Mouse (Mus musculus) heart, embryonic 14.5 days (tissue): ENCODE measurements around the gene Bcam. TPM values are rescaled to one million over a fixed set of nuclear protein-coding genes. Genes with fewer than 3 reads are reported as not detected.
A peak's percentile ranks its signal among the peaks of the same experiment; 100 is the strongest.

ENCODE experiments used
- ATAC-seq: fragments of 200-750 bp; cut with Nextera tagmentation; 2 replicates; pipeline ENCODE4 v1.8.0; 2017; ENCODE audit warnings: low read depth, moderate TSS enrichment; ENCODE audit not compliant: insufficient number of reproducible peaks, insufficient read depth, low FRiP score
- H3K27ac ChIP-seq, 2 experiments: fragments of 200-500 bp in 1 of 2; fragments of 300-500 bp in 1 of 2; sonication (generic) in 1 of 2; replicated peaks in 1 of 2; 2 replicates each; pipeline ENCODE4 v1.5.1; 2012 to 2014; ENCODE audit warnings: low read depth in 2 of 2, low read length in 2 of 2, control low read depth in 1 of 2, mild to moderate bottlenecking in 1 of 2, mixed read lengths in 1 of 2; ENCODE audit not compliant: control insufficient read depth in 1 of 2, insufficient read depth in 1 of 2
- H3K27me3 ChIP-seq: fragments of 300-500 bp; sonication (generic); 2 replicates; pipeline ENCODE4 v1.6.1; 2014; ENCODE audit warnings: mild to moderate bottlenecking, low read length, control low read depth; ENCODE audit not compliant: control insufficient read depth, insufficient read depth
- H3K36me3 ChIP-seq: fragments of 300-500 bp; sonication (generic); 2 replicates; pipeline ENCODE4 v1.6.1; 2014; ENCODE audit warnings: mild to moderate bottlenecking, control low read depth, low read length, mixed read lengths; ENCODE audit not compliant: control insufficient read depth, insufficient read depth
- H3K4me1 ChIP-seq, 2 experiments: fragments of 200-500 bp in 1 of 2; fragments of 300-500 bp in 1 of 2; sonication (generic) in 1 of 2; 2 replicates each; pipeline ENCODE4 v1.6.1; 2012 to 2014; ENCODE audit warnings: low read length in 2 of 2, control low read depth in 1 of 2, mixed read lengths in 1 of 2; ENCODE audit not compliant: control insufficient read depth in 2 of 2, insufficient read depth in 2 of 2
- H3K4me2 ChIP-seq: fragments of 300-500 bp; sonication (generic); 2 replicates; pipeline ENCODE4 v1.6.1; 2014; ENCODE audit warnings: mild to moderate bottlenecking, low read length
- H3K4me3 ChIP-seq, 2 experiments: fragments of 200-500 bp in 1 of 2; fragments of 300-500 bp in 1 of 2; sonication (generic) in 1 of 2; 2 replicates each; pipeline ENCODE4 v1.5.1; 2012 to 2014; ENCODE audit warnings: low read length in 2 of 2, mild to moderate bottlenecking in 2 of 2, control low read depth in 1 of 2, low read depth in 1 of 2, moderate library complexity in 1 of 2; ENCODE audit not compliant: control insufficient read depth in 1 of 2, insufficient read depth in 1 of 2
- H3K9ac ChIP-seq: fragments of 300-500 bp; sonication (generic); 2 replicates; pipeline ENCODE4 v1.6.1; 2014; ENCODE audit warnings: mild to moderate bottlenecking, low read length
- H3K9me3 ChIP-seq: fragments of 300-500 bp; sonication (generic); 2 replicates; pipeline ENCODE4 v1.6.1; 2016; ENCODE audit warnings: low read length, control low read depth; ENCODE audit not compliant: control insufficient read depth
- WGBS: fragments of 180-500 bp; shearing (Covaris S2); extraction: QIAGEN DNeasy Blood & Tissue Kit; methylation state at CpG from one replicate; pipeline ENCODE4 v1.1.7; 2014; 5-methylcytosine and 5-hydroxymethylcytosine counted together
- polyA plus RNA-seq: library from polyadenylated mRNA; unstranded; fragments of >200 nt; fragmentation: Nextera tagmentation; extraction: Ambion mirVana; gene quantifications from 2 replicates; pipeline ENCODE4 v1.2.1, GENCODE M21; 2014

Gene Bcam
- polyA plus RNA-seq, 1 experiment from 2014 or later, result 321 TPM

- Histone ChIP-seq H3K9ac (peak overlapping the region; percentile 64), H3K36me3 (peaks cover 33% of the 10 kb centered on the region), H3K4me1 (peaks cover 43 to 53% of the 10 kb centered on the region in 2 experiments), H3K4me2 (peak overlapping the region; percentile 47), H3K9me3 (no peaks in the 10 kb centered on the region), H3K4me3 (no peak overlapping the region), H3K27ac (peak overlapping the region; percentile 80 to 87), H3K27me3 (no peaks in the 10 kb centered on the region)
- peak; percentile 36 for ATAC-seq
- WGBS, result 27% methylated on average over 14 of the region's 14 CpGs
These were observed 26.0 kb downstream of the Bcam start for GRCm38 (mm10) chr7:19744590-19745385.

GRCm38 (mm10) chr7:19743791-19744190, 27.0 kb downstream of the Bcam start:
- peak overlapping the region in 1 of 2 experiments; percentile 87; a peak in 2 of 4 replicates for H3K27ac ChIP-seq
- H3K27me3 ChIP-seq, result no peaks in the 10 kb centered on the region
- no peak overlapping the region for H3K4me2 ChIP-seq
- peaks cover 43 to 53% of the 10 kb centered on the region in 2 experiments for H3K4me1 ChIP-seq
- 87% methylated on average over 6 of the region's 6 CpGs for WGBS
- H3K36me3 ChIP-seq, result peaks cover 33% of the 10 kb centered on the region
- no peak overlapping the region for H3K4me3 ChIP-seq
- no peak for ATAC-seq
- H3K9ac ChIP-seq, result no peak overlapping the region
- no peaks in the 10 kb centered on the region for H3K9me3 ChIP-seq

GRCm38 (mm10) chr7:19742468-19742867, 28.3 kb downstream of the Bcam start:
- no peak overlapping the region for H3K27ac ChIP-seq
- no peaks in the 10 kb centered on the region for H3K27me3 ChIP-seq
- no peaks in the 10 kb centered on the region for H3K9me3 ChIP-seq
- WGBS, result 61% methylated on average over 5 of the region's 5 CpGs
- no peak overlapping the region for H3K4me3 ChIP-seq
- peaks cover 34 to 43% of the 10 kb centered on the region in 2 experiments for H3K4me1 ChIP-seq
- ATAC-seq, result no peak
- H3K36me3 ChIP-seq, result peaks cover 43% of the 10 kb centered on the region
- no peak overlapping the region for H3K4me2 ChIP-seq
- H3K9ac ChIP-seq, result no peak overlapping the region

- Histone ChIP-seq H3K9ac (no peak overlapping the region), H3K4me1 (peaks cover 25 to 33% of the 10 kb centered on the region in 2 experiments), H3K36me3 (peaks cover 53% of the 10 kb centered on the region), H3K4me2 (no peak overlapping the region), H3K27me3 (no peaks in the 10 kb centered on the region), H3K9me3 (no peaks in the 10 kb centered on the region), H3K27ac (no peak overlapping the region), H3K4me3 (no peak overlapping the region)
- whole genome bisulfite sequencing, result 37% methylated on average over 8 of the region's 8 CpGs
- no peak for ATAC-seq
These were observed 29.3 kb downstream of the Bcam start for GRCm38 (mm10) chr7:19741329-19742031.

- no peak for ATAC-seq
- Histone ChIP-seq H3K4me1 (peaks cover 18 to 22% of the 10 kb centered on the region in 2 experiments), H3K9ac (no peak overlapping the region), H3K27ac (no peak overlapping the region), H3K27me3 (no peaks in the 10 kb centered on the region), H3K4me2 (no peak overlapping the region), H3K9me3 (no peaks in the 10 kb centered on the region), H3K4me3 (no peak overlapping the region), H3K36me3 (peaks cover 61% of the 10 kb centered on the region)
- 73% methylated on average over 11 of the region's 11 CpGs for WGBS
These were observed 30.5 kb downstream of the Bcam start for GRCm38 (mm10) chr7:19740269-19740668.

GRCm38 (mm10) chr7:19738771-19739170, 32.0 kb downstream of the Bcam start:
- no peak overlapping the region for H3K4me3 ChIP-seq
- no peaks in the 10 kb centered on the region for H3K9me3 ChIP-seq
- H3K27ac ChIP-seq, result no peak overlapping the region
- H3K9ac ChIP-seq, result no peak overlapping the region
- peaks cover 5 to 7% of the 10 kb centered on the region in 2 experiments; a peak in 2 of 4 replicates for H3K4me1 ChIP-seq
- H3K4me2 ChIP-seq, result no peak overlapping the region
- WGBS, result 89% methylated on average over 3 of the region's 3 CpGs
- no peak for ATAC-seq
- H3K36me3 ChIP-seq, result peaks cover 62% of the 10 kb centered on the region
- H3K27me3 ChIP-seq, result no peaks in the 10 kb centered on the region

- WGBS, result 82% methylated on average over 16 of the region's 16 CpGs
- Histone ChIP-seq H3K27ac (no peak overlapping the region), H3K4me1 (peaks cover under 1% of the 10 kb centered on the region in 2 experiments; a peak in 1 of 4 replicates), H3K9ac (no peak overlapping the region), H3K4me3 (no peak overlapping the region), H3K27me3 (no peaks in the 10 kb centered on the region), H3K9me3 (no peaks in the 10 kb centered on the region), H3K36me3 (peaks cover 67% of the 10 kb centered on the region), H3K4me2 (no peak overlapping the region)
- ATAC-seq, result no peak
These were observed 34.3 kb downstream of the Bcam start for GRCm38 (mm10) chr7:19736389-19737057.
